Mouse (Mus musculus): Measurements from ENCODE around the gene Cidec.

GRCm38 (mm10) chr6:113416416-113416815, 19.1 kb downstream of the Cidec start:
- TF ChIP-seq MYOD1 (IDR thresholded peaks at IDR 0.05; ENCODE audit: control insufficient read depth in 1 of 3, insufficient read length in 2 of 3, low read depth in 2 of 3) (no peak), POLR2A (IDR thresholded peaks at IDR 0.05; ENCODE audit: insufficient read length, low read depth) (no peak), E2F4 (IDR thresholded peaks at IDR 0.05; ENCODE audit: insufficient read depth) (no peak), REST (IDR thresholded peaks at IDR 0.05; ENCODE audit: insufficient read depth, insufficient read length) (no peak), MAX (IDR thresholded peaks at IDR 0.05; ENCODE audit: low read depth) (no peak), POLR2AphosphoS2 (IDR thresholded peaks at IDR 0.05; ENCODE audit: insufficient read length, low read depth) (no peak), CEBPB (IDR thresholded peaks at IDR 0.05; ENCODE audit: insufficient read depth, poor library complexity, severe bottlenecking) (no peak), MYOG (IDR thresholded peaks at IDR 0.05; ENCODE audit: control insufficient read depth in 1 of 3, insufficient read depth in 1 of 3, insufficient read length in 2 of 3, low read depth in 2 of 3) (no peak), USF1 (IDR thresholded peaks at IDR 0.05; ENCODE audit: low read depth) (no peak), SRF (IDR thresholded peaks at IDR 0.05; ENCODE audit: control insufficient read depth, insufficient read length, low read depth) (no peak), TCF12 (IDR thresholded peaks at IDR 0.05; ENCODE audit: insufficient read depth, poor library complexity, severe bottlenecking) (no peak), TCF3 (IDR thresholded peaks at IDR 0.05; ENCODE audit: insufficient read length, low read depth) (no peak)

All from myocyte (in vitro differentiated cells).